Mouse (Mus musculus): ENCODE measurements at regions not wholly inside any gene's neighbourhood (a gene's known extent, or its start where the extent isn't known, plus 50 kb on each side); places are given as distances from the start of the nearest gene placed in this dataset.

GRCm38 (mm10) chr16:24206461-24206861 is 186.8 kb upstream of the Lpp start:
- Histone ChIP-seq H3K4me2 (replicated peaks) (no peak overlapping the region), H3K4me3 (no peak overlapping the region), H3K9me3 (replicated peaks) (no peaks in the 10 kb centered on the region), H3K4me1 (peaks cover 4% of the 10 kb centered on the region; the same call in 1 of the 2 replicates), H3K27ac (no peak overlapping the region), H3K27me3 (no peaks in the 10 kb centered on the region), H3K9ac (no peak overlapping the region), H3K36me3 (no peaks in the 10 kb centered on the region)
- ATAC-seq (ENCODE audit: low FRiP score), result no peak
- WGBS, result 71% methylated on average over 4 of the region's 4 CpGs

- Histone ChIP-seq H3K9ac (no peak overlapping the region), H3K27ac (no peak overlapping the region), H3K27me3 (no peaks in the 10 kb centered on the region), H3K36me3 (no peaks in the 10 kb centered on the region), H3K9me3 (replicated peaks) (no peaks in the 10 kb centered on the region), H3K4me1 (peaks cover 4% of the 10 kb centered on the region; the same call in 1 of the 2 replicates), H3K4me2 (replicated peaks) (no peak overlapping the region), H3K4me3 (no peak overlapping the region)
- no peak for ATAC-seq (ENCODE audit: low FRiP score)
- WGBS, result 74% methylated on average over 5 of the region's 5 CpGs
These were observed 187.7 kb upstream of the Lpp start for GRCm38 (mm10) chr16:24205594-24205993.

GRCm38 (mm10) chr16:24204064-24204730 is 189.1 kb upstream of the Lpp start:
- no peak for ATAC-seq (ENCODE audit: low FRiP score)
- WGBS, result 88% methylated on average over 4 of the region's 4 CpGs
- Histone ChIP-seq H3K27ac (no peak overlapping the region), H3K36me3 (no peaks in the 10 kb centered on the region), H3K9me3 (replicated peaks) (no peaks in the 10 kb centered on the region), H3K4me1 (peaks cover 4% of the 10 kb centered on the region; the same call in 1 of the 2 replicates), H3K27me3 (no peaks in the 10 kb centered on the region), H3K4me3 (no peak overlapping the region), H3K9ac (no peak overlapping the region), H3K4me2 (replicated peaks) (no peak overlapping the region)

- Histone ChIP-seq H3K9ac (no peak overlapping the region), H3K4me1 (peaks cover 4% of the 10 kb centered on the region; the same call in 1 of the 2 replicates), H3K9me3 (replicated peaks) (no peaks in the 10 kb centered on the region), H3K36me3 (no peaks in the 10 kb centered on the region), H3K4me2 (replicated peaks) (no peak overlapping the region), H3K4me3 (no peak overlapping the region), H3K27me3 (no peaks in the 10 kb centered on the region), H3K27ac (no peak overlapping the region)
- 88% methylated on average over 5 of the region's 5 CpGs for WGBS
- ATAC-seq (ENCODE audit: low FRiP score), result no peak
These were observed 190.7 kb upstream of the Lpp start for GRCm38 (mm10) chr16:24202653-24203052.

GRCm38 (mm10) chr16:24201455-24201854 is 191.9 kb upstream of the Lpp start:
- no peaks in the 10 kb centered on the region for H3K9me3 ChIP-seq (replicated peaks)
- no peak overlapping the region for H3K27ac ChIP-seq
- no peak overlapping the region for H3K4me2 ChIP-seq (replicated peaks)
- H3K4me3 ChIP-seq, result no peak overlapping the region
- peaks cover 4% of the 10 kb centered on the region; the same call in 1 of the 2 replicates for H3K4me1 ChIP-seq
- no peaks in the 10 kb centered on the region for H3K27me3 ChIP-seq
- 85% methylated on average over 7 of the region's 7 CpGs for WGBS
- no peaks in the 10 kb centered on the region for H3K36me3 ChIP-seq
- no peak overlapping the region for H3K9ac ChIP-seq
- no peak for ATAC-seq (ENCODE audit: low FRiP score)

- H3K27ac ChIP-seq, result no peak overlapping the region
- no peak overlapping the region for H3K4me3 ChIP-seq
- ATAC-seq (ENCODE audit: low FRiP score), result no peak
- no peak overlapping the region for H3K4me2 ChIP-seq (replicated peaks)
- no peak overlapping the region for H3K9ac ChIP-seq
- H3K9me3 ChIP-seq (replicated peaks), result no peaks in the 10 kb centered on the region
- 93% methylated on average over 5 of the region's 5 CpGs for WGBS
- H3K27me3 ChIP-seq, result no peaks in the 10 kb centered on the region
- H3K4me1 ChIP-seq, result no peaks in the 10 kb centered on the region; the same call in 1 of the 2 replicates
- H3K36me3 ChIP-seq, result no peaks in the 10 kb centered on the region
These were observed 193.1 kb upstream of the Lpp start for GRCm38 (mm10) chr16:24200200-24200599.

- 81% methylated on average over 18 of the region's 18 CpGs for WGBS
- Histone ChIP-seq H3K27ac (no peak overlapping the region), H3K4me2 (replicated peaks) (no peak overlapping the region), H3K4me1 (no peaks in the 10 kb centered on the region; the same call in 1 of the 2 replicates), H3K36me3 (no peaks in the 10 kb centered on the region), H3K27me3 (no peaks in the 10 kb centered on the region), H3K9me3 (replicated peaks) (no peaks in the 10 kb centered on the region), H3K9ac (no peak overlapping the region), H3K4me3 (no peak overlapping the region)
- no peak for ATAC-seq (ENCODE audit: low FRiP score)
These were observed 193.7 kb upstream of the Lpp start for GRCm38 (mm10) chr16:24199408-24200167.

- Histone ChIP-seq H3K36me3 (no peaks in the 10 kb centered on the region), H3K4me1 (no peaks in the 10 kb centered on the region; the same call in 1 of the 2 replicates), H3K9ac (no peak overlapping the region), H3K27ac (no peak overlapping the region), H3K4me3 (no peak overlapping the region), H3K27me3 (no peaks in the 10 kb centered on the region), H3K9me3 (replicated peaks) (no peaks in the 10 kb centered on the region), H3K4me2 (replicated peaks) (no peak overlapping the region)
- ATAC-seq (ENCODE audit: low FRiP score), result no peak
These were observed 195.0 kb upstream of the Lpp start for GRCm38 (mm10) chr16:24198291-24198690.

- no peak for ATAC-seq (ENCODE audit: low FRiP score)
- H3K4me1 ChIP-seq, result no peaks in the 10 kb centered on the region; the same call in 1 of the 2 replicates
- no peaks in the 10 kb centered on the region for H3K9me3 ChIP-seq (replicated peaks)
- H3K27me3 ChIP-seq, result no peaks in the 10 kb centered on the region
- H3K4me3 ChIP-seq, result no peak overlapping the region
- WGBS, result 73% methylated on average over 5 of the region's 5 CpGs
- H3K36me3 ChIP-seq, result no peaks in the 10 kb centered on the region
- H3K4me2 ChIP-seq (replicated peaks), result no peak overlapping the region
- no peak overlapping the region for H3K9ac ChIP-seq
- H3K27ac ChIP-seq, result no peak overlapping the region
These were observed 195.7 kb upstream of the Lpp start for GRCm38 (mm10) chr16:24197618-24198017.

- no peaks in the 10 kb centered on the region for H3K36me3 ChIP-seq
- no peak overlapping the region for H3K27ac ChIP-seq
- 78% methylated on average over 2 of the region's 2 CpGs for WGBS
- no peaks in the 10 kb centered on the region for H3K9me3 ChIP-seq (replicated peaks)
- no peak overlapping the region for H3K4me3 ChIP-seq
- no peaks in the 10 kb centered on the region for H3K27me3 ChIP-seq
- no peak overlapping the region for H3K4me2 ChIP-seq (replicated peaks)
- no peaks in the 10 kb centered on the region for H3K4me1 ChIP-seq
- H3K9ac ChIP-seq, result no peak overlapping the region
- ATAC-seq (ENCODE audit: low FRiP score), result no peak
These were observed 199.4 kb upstream of the Lpp start for GRCm38 (mm10) chr16:24193945-24194344.

- Histone ChIP-seq H3K27me3 (no peaks in the 10 kb centered on the region), H3K9ac (no peak overlapping the region), H3K4me2 (replicated peaks) (no peak overlapping the region), H3K4me3 (no peak overlapping the region), H3K36me3 (no peaks in the 10 kb centered on the region), H3K4me1 (no peaks in the 10 kb centered on the region), H3K9me3 (replicated peaks) (no peaks in the 10 kb centered on the region), H3K27ac (no peak overlapping the region)
- no peak for ATAC-seq (ENCODE audit: low FRiP score)
- WGBS, result 69% methylated on average over 15 of the region's 15 CpGs
These were observed 199.9 kb upstream of the Lpp start for GRCm38 (mm10) chr16:24193251-24193873.

- Histone ChIP-seq H3K4me3 (no peak overlapping the region), H3K9me3 (replicated peaks) (no peaks in the 10 kb centered on the region), H3K4me2 (replicated peaks) (no peak overlapping the region), H3K9ac (no peak overlapping the region), H3K27ac (no peak overlapping the region), H3K36me3 (no peaks in the 10 kb centered on the region), H3K4me1 (no peaks in the 10 kb centered on the region), H3K27me3 (no peaks in the 10 kb centered on the region)
- WGBS, result 100% methylated on average over 1 of the region's 1 CpGs
- ATAC-seq (ENCODE audit: low FRiP score), result no peak
These were observed 201.3 kb upstream of the Lpp start for GRCm38 (mm10) chr16:24192013-24192412.

Measured in hindbrain, embryonic 12.5 days (tissue).